Mouse (Mus musculus) adrenal gland, postnatal 25 days (tissue): Measurements from ENCODE around the gene Tbxas1. TPM values are rescaled to one million over a fixed set of nuclear protein-coding genes. Genes with fewer than 3 reads are reported as not detected.

Experiments used
- DNase-seq: peaks from one replicate; pipeline ENCODE4 v3.0.0; 2021; ENCODE audit warnings: mixed read lengths
- long read RNA-seq: library from polyadenylated mRNA; stranded (forward); transcript quantifications from one replicate; pipeline ENCODE4 v2.0.0, GENCODE M21; 2021
- total RNA-seq: library from RNA; stranded (reverse); gene quantifications from 2 replicates; pipeline ENCODE4 v1.2.3, GENCODE M21; 2021

The Tbxas1 gene
- total RNA-seq: 5.3 and 7.8 TPM in 2 replicates
- long read RNA-seq, partial matches to known transcripts: 0 of 10 reads
- long read RNA-seq, other reads (novel, unspliced or antisense): 6 of 10 reads

- DNase-seq: peak; percentile 59
Measured at GRCm38 (mm10) chr6:38875258-38876070, at the start of gene Tbxas1. TSS of gene Tbxas1 (plus strand) at chr6:38875404.

- DNase-seq: no peak
Measured at GRCm38 (mm10) chr6:38825886-38826285, 49.3 kb upstream of the Tbxas1 start.

- no peak for DNase-seq
Measured at GRCm38 (mm10) chr6:38826857-38827256, 48.3 kb upstream of the Tbxas1 start.

- DNase-seq: no peak
Measured at GRCm38 (mm10) chr6:38827435-38827834, 47.8 kb upstream of the Tbxas1 start.

- no peak for DNase-seq
Measured at GRCm38 (mm10) chr6:38828211-38828610, 47.0 kb upstream of the Tbxas1 start.

GRCm38 (mm10) chr6:38829452-38829851, 45.8 kb upstream of the Tbxas1 start:
- no peak for DNase-seq

GRCm38 (mm10) chr6:38833721-38834120, 41.5 kb upstream of the Tbxas1 start:
- no peak for DNase-seq

GRCm38 (mm10) chr6:38834727-38835126, 40.5 kb upstream of the Tbxas1 start:
- no peak for DNase-seq

- DNase-seq: no peak
Measured at GRCm38 (mm10) chr6:38835217-38835616, 40.0 kb upstream of the Tbxas1 start.

- DNase-seq: no peak
Measured at GRCm38 (mm10) chr6:38838061-38838460, 37.1 kb upstream of the Tbxas1 start.

GRCm38 (mm10) chr6:38839891-38840290, 35.3 kb upstream of the Tbxas1 start:
- no peak for DNase-seq

- peak; percentile 18 for DNase-seq
Measured at GRCm38 (mm10) chr6:38840380-38840779, 34.8 kb upstream of the Tbxas1 start.

GRCm38 (mm10) chr6:38840780-38841179, 34.4 kb upstream of the Tbxas1 start:
- DNase-seq: no peak

GRCm38 (mm10) chr6:38841551-38841950, 33.7 kb upstream of the Tbxas1 start:
- DNase-seq: no peak

- no peak for DNase-seq
Measured at GRCm38 (mm10) chr6:38845117-38845516, 30.1 kb upstream of the Tbxas1 start.

- DNase-seq: no peak
Measured at GRCm38 (mm10) chr6:38845876-38846275, 29.3 kb upstream of the Tbxas1 start.

- DNase-seq: no peak
Measured at GRCm38 (mm10) chr6:38846330-38847195, 28.6 kb upstream of the Tbxas1 start.

- no peak for DNase-seq
Measured at GRCm38 (mm10) chr6:38847447-38847846, 27.8 kb upstream of the Tbxas1 start.

- no peak for DNase-seq
Measured at GRCm38 (mm10) chr6:38847958-38848910, 27.0 kb upstream of the Tbxas1 start.

GRCm38 (mm10) chr6:38850715-38851259, 24.4 kb upstream of the Tbxas1 start:
- no peak for DNase-seq

- DNase-seq: no peak
Measured at GRCm38 (mm10) chr6:38851740-38852139, 23.5 kb upstream of the Tbxas1 start.
